Comparison of ENCODE assay signal across 8 mouse cellular contexts in genomic region chr4:129741251-129741973, GRCm38 (mm10). TPM values are rescaled to one million over a fixed set of nuclear protein-coding genes. Genes with fewer than 3 reads are reported as not detected.
A peak's percentile ranks its signal among the peaks of the same experiment; 100 is the strongest.
DNase-seq lines count a peak whose midpoint lies in the region; ATAC-seq lines count a peak whose summit lies in the region.

No protein-coding gene starts in this region.

- DNase-seq in 3134 (ENCODE audit: extremely low read depth, insufficient read length, low spot score), result peak; percentile 69
- peak; percentile 65 for DNase-seq in adrenal gland, postnatal 10 days
- peak; percentile 53 for DNase-seq in embryonic facial prominence, embryonic 14.5 days (ENCODE audit: low spot score)
- DNase-seq in heart, adult 9 months (ENCODE audit: low spot score in 2 of 2), result peak; percentile 23 to 44
- peak; percentile 74 for DNase-seq in liver, embryonic 11.5 days (ENCODE audit: low spot score)
- peak; percentile 53 to 79 for DNase-seq in spleen, postnatal 4 days (ENCODE audit: low spot score in 2 of 2)

- no peaks in the 10 kb centered on the region for H3K27me3 ChIP-seq in embryonic facial prominence, embryonic 14.5 days (replicated peaks; ENCODE audit: control insufficient read depth, insufficient read depth, low read length)
- no peaks in the 10 kb centered on the region for H3K27me3 ChIP-seq in kidney, embryonic 14.5 days (ENCODE audit: control insufficient read depth, insufficient read depth, low read length)
- H3K27me3 ChIP-seq in liver, embryonic 11.5 days (replicated peaks; ENCODE audit: control insufficient read depth, insufficient read depth, low read length), result no peaks in the 10 kb centered on the region

- H3K4me3 ChIP-seq in embryonic facial prominence, embryonic 14.5 days (ENCODE audit: low read depth, low read length), result peak overlapping the region; percentile 90
- peak overlapping the region; percentile 100 for H3K4me3 ChIP-seq in kidney, embryonic 14.5 days (ENCODE audit: low read length)
- H3K4me3 ChIP-seq in liver, embryonic 11.5 days (ENCODE audit: low read depth, low read length), result peak overlapping the region; percentile 100

- H3K4me1 ChIP-seq in embryonic facial prominence, embryonic 14.5 days (ENCODE audit: control insufficient read depth, insufficient read depth, low read length), result peaks cover 29% of the 10 kb centered on the region
- peaks cover 10% of the 10 kb centered on the region; the same call in 1 of the 2 replicates for H3K4me1 ChIP-seq in kidney, embryonic 14.5 days (ENCODE audit: control insufficient read depth, insufficient read depth, low read length)
- H3K4me1 ChIP-seq in liver, embryonic 11.5 days (replicated peaks; ENCODE audit: control insufficient read depth, insufficient read depth, low read length), result peaks cover 13% of the 10 kb centered on the region

- ATAC-seq in embryonic facial prominence, embryonic 14.5 days (ENCODE audit: low read depth), result 0 out of 2 replicates have a peak, but pooled peaks have one; percentile 3
- peak; percentile 3; the same call in 1 of the 2 replicates for ATAC-seq in kidney, embryonic 14.5 days (ENCODE audit: low FRiP score, low TSS enrichment)
- peak; percentile 2; the same call in 1 of the 2 replicates for ATAC-seq in liver, embryonic 11.5 days (replicated peaks; ENCODE audit: low FRiP score)
- peak; percentile 27; the same call in 1 of the 2 replicates for ATAC-seq in monocyte, adult 5-6 weeks (replicated peaks; ENCODE audit: insufficient number of reproducible peaks, low FRiP score, low TSS enrichment, poor library complexity, severe bottlenecking)

- peak overlapping the region; percentile 97 for H3K9ac ChIP-seq in embryonic facial prominence, embryonic 14.5 days (ENCODE audit: low read depth, low read length)
- H3K9ac ChIP-seq in kidney, embryonic 14.5 days (ENCODE audit: low read depth, low read length), result peak overlapping the region; percentile 100
- peak overlapping the region; percentile 98 for H3K9ac ChIP-seq in liver, embryonic 11.5 days (ENCODE audit: low read depth, low read length)

- peak overlapping the region; percentile 95 for H3K27ac ChIP-seq in embryonic facial prominence, embryonic 14.5 days (replicated peaks; ENCODE audit: low read depth, low read length)
- peak overlapping the region; percentile 98 for H3K27ac ChIP-seq in kidney, embryonic 14.5 days (ENCODE audit: low read depth, low read length)
- peak overlapping the region; percentile 96 for H3K27ac ChIP-seq in liver, embryonic 11.5 days (ENCODE audit: low read depth, low read length)

- peak overlapping the region; percentile 73 for H3K4me2 ChIP-seq in embryonic facial prominence, embryonic 14.5 days (ENCODE audit: low read depth, low read length)
- peak overlapping the region; percentile 73 for H3K4me2 ChIP-seq in kidney, embryonic 14.5 days (replicated peaks; ENCODE audit: low read depth, low read length)
- H3K4me2 ChIP-seq in liver, embryonic 11.5 days, result peak overlapping the region; percentile 89

- no peaks in the 10 kb centered on the region for H3K9me3 ChIP-seq in embryonic facial prominence, embryonic 14.5 days (ENCODE audit: control insufficient read depth, low read length)
- H3K9me3 ChIP-seq in kidney, embryonic 14.5 days (ENCODE audit: control insufficient read depth, low read length), result no peaks in the 10 kb centered on the region
- no peaks in the 10 kb centered on the region for H3K9me3 ChIP-seq in liver, embryonic 11.5 days (ENCODE audit: control insufficient read depth, low read length)

- H3K36me3 ChIP-seq in embryonic facial prominence, embryonic 14.5 days (ENCODE audit: control insufficient read depth, insufficient read depth, low read length), result 0 out of 2 replicates have a peak, but pooled peaks cover 4% of the 10 kb centered on the region
- H3K36me3 ChIP-seq in kidney, embryonic 14.5 days (ENCODE audit: control insufficient read depth, insufficient read depth, low read length), result no peaks in the 10 kb centered on the region; the same call in 1 of the 2 replicates
- H3K36me3 ChIP-seq in liver, embryonic 11.5 days (ENCODE audit: control insufficient read depth, insufficient read depth, low read length), result no peaks in the 10 kb centered on the region

- 1% methylated on average over 44 of the region's 62 CpGs for WGBS in embryonic facial prominence, embryonic 14.5 days
- under 1% methylated on average over 62 of the region's 62 CpGs for WGBS in kidney, embryonic 14.5 days
- WGBS in liver, embryonic 11.5 days, result under 1% methylated on average over 62 of the region's 62 CpGs

RNA-seq across cellular contexts. Expression of gene Khdrbs1, which starts 0.7 kb away (rescaled TPM):
- 10 to 100 TPM; 64.3 to 83.7 TPM for total RNA-seq in adrenal gland, postnatal 10 days (2021)
- 94.2 and 104 TPM in 2 replicates for polyA plus RNA-seq in embryonic facial prominence, embryonic 14.5 days (2014; fragmentation: Nextera tagmentation; extraction: Ambion mirVana)
- 100 and 131 TPM in 2 replicates for polyA plus RNA-seq in kidney, embryonic 14.5 days (2014; fragmentation: Nextera tagmentation; extraction: Ambion mirVana)
- polyA plus RNA-seq in liver, embryonic 11.5 days (2014; fragmentation: Nextera tagmentation; extraction: Ambion mirVana), result 78.4 and 83.3 TPM in 2 replicates
- 89.2 to 110 TPM (median 89.5 TPM) in 3 replicates for total RNA-seq in monocyte, adult 5-6 weeks (2017)

RNA-seq across cellular contexts. Expression of gene Tmem39b, which starts 44.8 kb away (rescaled TPM):
- total RNA-seq in adrenal gland, postnatal 10 days (2021), result 10 to 100 TPM in 1 of 2 experiments, 1 to 10 TPM in 1; 9.7 to 11.4 TPM
- polyA plus RNA-seq in embryonic facial prominence, embryonic 14.5 days (2014; fragmentation: Nextera tagmentation; extraction: Ambion mirVana), result 22.1 and 25.0 TPM in 2 replicates
- 27.2 and 49.0 TPM in 2 replicates for polyA plus RNA-seq in kidney, embryonic 14.5 days (2014; fragmentation: Nextera tagmentation; extraction: Ambion mirVana)
- polyA plus RNA-seq in liver, embryonic 11.5 days (2014; fragmentation: Nextera tagmentation; extraction: Ambion mirVana), result 24.1 and 24.7 TPM in 2 replicates
- total RNA-seq in monocyte, adult 5-6 weeks (2017), result 4.0 to 6.4 TPM (median 4.1 TPM) in 3 replicates

Comparison
In these comparisons a context has a peak if more than half of its experiments do, and no peak if none do; other contexts are left out.
1. Peak in every context shown above with its lines: DNase-seq, ATAC-seq, H3K4me3 ChIP-seq and H3K27ac ChIP-seq.